ENCODE assay signal across 16 mouse cellular contexts in the genomic region with DNA sequence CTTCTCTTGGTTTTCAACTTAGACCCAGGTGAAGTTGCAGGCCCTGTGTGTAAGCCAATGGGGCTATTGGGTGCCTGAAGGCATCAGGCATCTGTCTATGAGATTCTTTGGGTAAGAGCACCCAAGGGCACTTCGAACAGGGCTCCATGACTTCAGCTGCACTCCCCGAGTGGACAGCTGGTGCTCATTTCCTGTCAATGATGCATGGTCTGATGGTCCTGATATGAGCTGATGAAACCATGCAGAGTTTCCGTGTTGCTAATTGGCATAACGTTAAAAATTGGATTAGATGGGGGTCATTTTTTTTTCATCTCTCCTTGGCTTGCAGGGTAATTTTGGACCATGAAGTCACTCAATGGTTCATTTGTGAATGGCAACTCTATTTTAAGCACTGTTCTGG.
DNase-seq lines count a peak whose midpoint lies in the region; ATAC-seq and TF ChIP-seq lines count a peak whose summit lies in the region.
"Had no signal": no experiment of that assay in that cellular context is flagged by ENCODE, and none has a peak within 500 bp of the region (broad histone marks: within the 10 kb centered on the region; RNA-seq: fewer than 3 reads in every experiment).

No protein-coding gene starts in this region.

- 61% methylated on average over 4 of the region's 4 CpGs for WGBS in forebrain, embryonic 10.5 days
- WGBS in forebrain, postnatal 0 days = 76% methylated on average over 4 of the region's 4 CpGs
- WGBS in lung, postnatal 0 days = 46% methylated on average over 4 of the region's 4 CpGs
- 22% methylated on average over 4 of the region's 4 CpGs for WGBS in embryonic facial prominence, embryonic 13.5 days

- H3K4me1 ChIP-seq in forebrain, embryonic 10.5 days = peaks cover 23% of the 10 kb centered on the region; the same call in 1 of the 2 replicates
- H3K4me1 ChIP-seq in forebrain, postnatal 0 days (ENCODE audit: insufficient read depth) = no peaks in the 10 kb centered on the region
- no peaks in the 10 kb centered on the region; the same call in 1 of the 2 replicates for H3K4me1 ChIP-seq in lung, postnatal 0 days (ENCODE audit: insufficient read depth, low read depth, low read length)
- H3K4me1 ChIP-seq in embryonic facial prominence, embryonic 13.5 days = peaks cover 14% of the 10 kb centered on the region
- H3K4me1 ChIP-seq: embryonic facial prominence, embryonic 15.5 days; intestine, embryonic 15.5 days; midbrain, embryonic 10.5 days; neural tube, embryonic 15.5 days had no signal

- no peak for TF ChIP-seq CTCF in forebrain, postnatal 0 days (IDR thresholded peaks at IDR 0.05; ENCODE audit: low read depth)
- TF ChIP-seq CTCF in lung, postnatal 0 days (IDR thresholded peaks at IDR 0.05) = no peak

- 0 out of 2 replicates have a peak overlapping the region, but pooled peaks have one; percentile 26 for H3K27ac ChIP-seq in forebrain, embryonic 10.5 days
- no peak overlapping the region for H3K27ac ChIP-seq in forebrain, postnatal 0 days (ENCODE audit: low read depth, low read length)
- no peak overlapping the region for H3K27ac ChIP-seq in lung, postnatal 0 days (ENCODE audit: low read length)
- H3K27ac ChIP-seq in embryonic facial prominence, embryonic 13.5 days = 0 out of 2 replicates have a peak overlapping the region, but pooled peaks have one; percentile 4
- H3K27ac ChIP-seq: embryonic facial prominence, embryonic 15.5 days; heart, embryonic 13.5 days; intestine, embryonic 15.5 days; liver, embryonic 14.5 days; midbrain, embryonic 10.5 days; neural tube, embryonic 15.5 days had no signal

- H3K36me3 ChIP-seq in forebrain, embryonic 10.5 days (replicated peaks) = no peaks in the 10 kb centered on the region
- H3K36me3 ChIP-seq in forebrain, postnatal 0 days (ENCODE audit: insufficient read depth) = no peaks in the 10 kb centered on the region
- H3K36me3 ChIP-seq in lung, postnatal 0 days (ENCODE audit: insufficient read depth, low read length) = no peaks in the 10 kb centered on the region
- H3K36me3 ChIP-seq in embryonic facial prominence, embryonic 13.5 days = no peaks in the 10 kb centered on the region
- no peaks in the 10 kb centered on the region for H3K36me3 ChIP-seq in splenic B cell, adult 2 months (ENCODE audit: control insufficient read depth, insufficient read depth, low read length, poor library complexity, severe bottlenecking)
- H3K36me3 ChIP-seq: embryonic facial prominence, embryonic 15.5 days; heart, embryonic 13.5 days; intestine, embryonic 15.5 days; midbrain, embryonic 10.5 days; neural tube, embryonic 15.5 days had no signal

- H3K9me3 ChIP-seq in forebrain, embryonic 10.5 days = no peaks in the 10 kb centered on the region
- H3K9me3 ChIP-seq in forebrain, postnatal 0 days (ENCODE audit: low read length) = no peaks in the 10 kb centered on the region
- no peaks in the 10 kb centered on the region for H3K9me3 ChIP-seq in lung, postnatal 0 days (ENCODE audit: low read length)
- no peaks in the 10 kb centered on the region for H3K9me3 ChIP-seq in embryonic facial prominence, embryonic 13.5 days
- H3K9me3 ChIP-seq: embryonic facial prominence, embryonic 15.5 days; heart, embryonic 13.5 days; intestine, embryonic 15.5 days; midbrain, embryonic 10.5 days; neural tube, embryonic 15.5 days had no signal

- DNase-seq in forebrain, embryonic 10.5 days (ENCODE audit: extremely low spot score, low spot score) = no peak
- no peak for DNase-seq in forebrain, postnatal 0 days
- DNase-seq in lung, postnatal 0 days (ENCODE audit: low spot score) = peak; percentile 17
- no peak for DNase-seq in lung, postnatal 4 days
- DNase-seq in splenic B cell, adult 2 months (ENCODE audit: low read depth, low spot score) = peak; percentile 19
- DNase-seq in spleen, postnatal 10 days (ENCODE audit: low spot score in 2 of 2) = no peak
- DNase-seq: cerebellum, postnatal 25 days; gastrocnemius, postnatal 25 days; layer of hippocampus, postnatal 36 days had no signal

- H3K4me3 ChIP-seq in forebrain, embryonic 10.5 days = no peak overlapping the region
- no peak overlapping the region for H3K4me3 ChIP-seq in forebrain, postnatal 0 days (ENCODE audit: low read depth, low read length)
- no peak overlapping the region for H3K4me3 ChIP-seq in lung, postnatal 0 days (ENCODE audit: low read depth, low read length)
- no peak overlapping the region for H3K4me3 ChIP-seq in embryonic facial prominence, embryonic 13.5 days
- H3K4me3 ChIP-seq: embryonic facial prominence, embryonic 15.5 days; heart, embryonic 13.5 days; intestine, embryonic 15.5 days; midbrain, embryonic 10.5 days; neural tube, embryonic 15.5 days had no signal

- no peaks in the 10 kb centered on the region for H3K27me3 ChIP-seq in forebrain, embryonic 10.5 days (ENCODE audit: poor library complexity, severe bottlenecking)
- no peaks in the 10 kb centered on the region for H3K27me3 ChIP-seq in forebrain, postnatal 0 days (ENCODE audit: insufficient read depth, low read length)
- no peaks in the 10 kb centered on the region for H3K27me3 ChIP-seq in lung, postnatal 0 days (replicated peaks; ENCODE audit: insufficient read depth, low read length)
- H3K27me3 ChIP-seq in embryonic facial prominence, embryonic 13.5 days = peaks cover 15% of the 10 kb centered on the region
- no peaks in the 10 kb centered on the region for H3K27me3 ChIP-seq in splenic B cell, adult 2 months (ENCODE audit: control insufficient read depth, insufficient read depth, low read length, poor library complexity, severe bottlenecking)
- H3K27me3 ChIP-seq: embryonic facial prominence, embryonic 15.5 days; heart, embryonic 13.5 days; intestine, embryonic 15.5 days; neural tube, embryonic 15.5 days had no signal

- TF ChIP-seq EP300 in lung, postnatal 0 days (IDR thresholded peaks at IDR 0.05) = no peak

- H3K4me2 ChIP-seq in forebrain, postnatal 0 days (ENCODE audit: low read depth) = no peak overlapping the region
- H3K4me2 ChIP-seq in lung, postnatal 0 days (replicated peaks; ENCODE audit: low read depth, low read length) = no peak overlapping the region
- H3K4me2 ChIP-seq in embryonic facial prominence, embryonic 13.5 days = no peak overlapping the region
- H3K4me2 ChIP-seq: embryonic facial prominence, embryonic 15.5 days; intestine, embryonic 15.5 days; neural tube, embryonic 15.5 days had no signal

- no peak for ATAC-seq in forebrain, postnatal 0 days
- ATAC-seq in lung, postnatal 0 days = no peak
- ATAC-seq in embryonic facial prominence, embryonic 13.5 days (ENCODE audit: insufficient number of reproducible peaks, insufficient read depth, low FRiP score, low TSS enrichment, low read depth) = no peak
- ATAC-seq: intestine, embryonic 15.5 days had no signal

- H3K9ac ChIP-seq in forebrain, postnatal 0 days = no peak overlapping the region
- no peak overlapping the region for H3K9ac ChIP-seq in lung, postnatal 0 days (replicated peaks; ENCODE audit: low read depth)
- no peak overlapping the region for H3K9ac ChIP-seq in embryonic facial prominence, embryonic 13.5 days
- H3K9ac ChIP-seq: embryonic facial prominence, embryonic 15.5 days; heart, embryonic 13.5 days; intestine, embryonic 15.5 days; liver, embryonic 14.5 days; neural tube, embryonic 15.5 days had no signal

Comparison
In these comparisons a context has a peak if more than half of its experiments do, and no peak if none do; other contexts are left out.
1. DNase-seq: peak in lung, postnatal 0 days (single experiment) and splenic B cell, adult 2 months (single experiment); none in forebrain, embryonic 10.5 days (single experiment), forebrain, postnatal 0 days (single experiment), lung, postnatal 4 days (0 of 2) and spleen, postnatal 10 days (0 of 2).
2. H3K27ac ChIP-seq: peak in forebrain, embryonic 10.5 days (single experiment) and embryonic facial prominence, embryonic 13.5 days (single experiment); none in forebrain, postnatal 0 days (single experiment) and lung, postnatal 0 days (single experiment).